Mouse (Mus musculus) embryonic stem cell, embryonic (primary cell): ENCODE data around the gene Mrps15.

Experiments
- CTCF ChIA-PET, 4 experiments: fragments of 300-600 bp in 2 of 4; fragments of 350-600 bp in 2 of 4; sonication (Branson Sonifier 250); formaldehyde crosslinking; loops; one replicate each; lab custom pipeline; 2022; ENCODE audit warnings: inconsistent platforms in 2 of 4; lab: Charles Lee
- POLR2A ChIA-PET, 4 experiments: fragments of 300-600 bp in 2 of 4; fragments of 350-600 bp in 2 of 4; sonication (Branson Sonifier 250); formaldehyde crosslinking; loops; one replicate each; lab custom pipeline; 2022; ENCODE audit warnings: antibody characterized with exemption in 4 of 4, inconsistent platforms in 1 of 4; lab: Charles Lee

The Mrps15 gene

GRCm38 (mm10) chr4:126046851-126047585 lies at the start of gene Mrps15:
Gene Mrps15, plus strand, starts transcription at chr4:126046925.
- ChIA-PET POLR2A (interaction anchor here (0.5 to 2.9 kb wide), 54 partner anchors 9 to 856 kb away, joined by 3 to 25 read pairs (median 4); partner anchors contain the start of genes Oscp1 (in 3 of the 4), Csf3r (in 2 of the 4), Lsm10 (in 1 of the 4) and Sh3d21 (in 1 of the 4)), CTCF (interaction anchor here in 3 of 4 experiments (0.6 to 2.4 kb wide), 17 partner anchors 10 to 887 kb away, joined by 3 to 13 read pairs (median 3); partner anchors contain the start of genes Lsm10 (in 1 of the 3) and Oscp1 (in 1 of the 3))

- POLR2A ChIA-PET = interaction anchor here in 2 of 4 experiments (0.6 to 0.8 kb wide), 5 partner anchors 337 to 946 kb away, joined by 3 to 22 read pairs (median 3); no protein-coding TSS in a partner anchor
- CTCF ChIA-PET = interaction anchor here in 2 of 4 experiments (0.6 to 0.7 kb wide), 3 partner anchors 68 to 931 kb away, joined by 3 to 6 read pairs (median 4); partner anchors contain the start of gene Snip1 (in 1 of the 2)
Measured at GRCm38 (mm10) chr4:125997826-125998225, 48.9 kb upstream of the Mrps15 start.

- CTCF ChIA-PET = interaction anchor here in 3 of 4 experiments (0.5 to 1.7 kb wide), 16 partner anchors 9 to 892 kb away, joined by 3 to 13 read pairs (median 4); partner anchors contain the start of gene Mrps15 (in 3 of the 3)
- POLR2A ChIA-PET = interaction anchor here (0.6 to 2.8 kb wide), 13 partner anchors 10 to 908 kb away, joined by 3 to 15 read pairs (median 4); partner anchors contain the start of genes Csf3r (in 1 of the 4) and Mrps15 (in 1 of the 4)
Measured at GRCm38 (mm10) chr4:126001311-126002199, 45.2 kb upstream of the Mrps15 start.

GRCm38 (mm10) chr4:126017676-126018332 lies 28.9 kb upstream of the Mrps15 start:
- ChIA-PET POLR2A (no interaction called here), CTCF (interaction anchor here in 3 of 4 experiments (0.6 to 1.1 kb wide), 5 partner anchors 14 to 801 kb away, joined by 3 to 4 read pairs (median 3); partner anchors contain the start of gene Mrps15 (in 1 of the 3))

- ChIA-PET CTCF (no interaction called here), POLR2A (no interaction called here)
Measured at GRCm38 (mm10) chr4:126018966-126019538, 27.7 kb upstream of the Mrps15 start.

- ChIA-PET CTCF (interaction anchor here in 1 of 4 experiments (0.5 kb wide), 1 partner anchor 24 kb away, joined by 4 read pairs; no protein-coding TSS in a partner anchor), POLR2A (interaction anchor here in 3 of 4 experiments (0.6 to 2.6 kb wide), 10 partner anchors 10 to 64 kb away, joined by 3 to 10 read pairs (median 4); partner anchors contain the start of gene Mrps15 (in 1 of the 3))
Measured at GRCm38 (mm10) chr4:126024303-126024900, 22.3 kb upstream of the Mrps15 start, which contains the start of gene Csf3r. Gene Csf3r, plus strand, starts transcription at chr4:126024550.

GRCm38 (mm10) chr4:126025801-126026200 lies 20.9 kb upstream of the Mrps15 start:
- CTCF ChIA-PET = interaction anchor here in 2 of 4 experiments (0.6 to 1.1 kb wide), 2 partner anchors 40 to 110 kb away, joined by 3 read pairs; no protein-coding TSS in a partner anchor
- POLR2A ChIA-PET = interaction anchor here in 2 of 4 experiments (0.8 to 2.6 kb wide), 5 partner anchors 11 to 25 kb away, joined by 3 to 10 read pairs (median 6); partner anchors contain the start of gene Mrps15 (in 1 of the 2)

GRCm38 (mm10) chr4:126027980-126028379 lies 18.7 kb upstream of the Mrps15 start:
- ChIA-PET CTCF (interaction anchor here in 1 of 4 experiments (0.7 kb wide), 1 partner anchor 65 kb away, joined by 3 read pairs; no protein-coding TSS in a partner anchor), POLR2A (interaction anchor here in 1 of 4 experiments (0.7 to 1.1 kb wide), 2 partner anchors 24 to 45 kb away, joined by 3 read pairs; no protein-coding TSS in a partner anchor)

GRCm38 (mm10) chr4:126029042-126029441 lies 17.7 kb upstream of the Mrps15 start:
- POLR2A ChIA-PET = no interaction called here
- CTCF ChIA-PET = interaction anchor here in 2 of 4 experiments (0.6 kb wide), 2 partner anchors 66 to 67 kb away, joined by 3 to 4 read pairs; no protein-coding TSS in a partner anchor

GRCm38 (mm10) chr4:126030705-126031104 lies 16.0 kb upstream of the Mrps15 start:
- ChIA-PET POLR2A (interaction anchor here in 1 of 4 experiments (0.8 to 1.6 kb wide), 2 partner anchors 8 to 34 kb away, joined by 3 read pairs; no protein-coding TSS in a partner anchor), CTCF (interaction anchor here in 1 of 4 experiments (1.2 kb wide), 1 partner anchor 27 kb away, joined by 3 read pairs; no protein-coding TSS in a partner anchor)

- ChIA-PET POLR2A (interaction anchor here in 1 of 4 experiments (0.7 to 2.2 kb wide), 2 partner anchors 11 to 318 kb away, joined by 3 to 7 read pairs; partner anchors contain the start of gene Mrps15), CTCF (no interaction called here)
Measured at GRCm38 (mm10) chr4:126035413-126035812, 11.3 kb upstream of the Mrps15 start.

GRCm38 (mm10) chr4:126051617-126052016 lies 4.9 kb downstream of the Mrps15 start:
- ChIA-PET CTCF (no interaction called here), POLR2A (no interaction called here)

GRCm38 (mm10) chr4:126057207-126058133 lies 10.7 kb downstream of the Mrps15 start:
- ChIA-PET POLR2A (interaction anchor here (0.5 to 2.7 kb wide), 24 partner anchors 9 to 440 kb away, joined by 3 to 25 read pairs (median 4); partner anchors contain the start of genes Mrps15 (in 4 of the 4), Lsm10 (in 1 of the 4) and Sh3d21 (in 1 of the 4)), CTCF (interaction anchor here (0.5 to 2.5 kb wide), 8 partner anchors 10 to 500 kb away, joined by 3 to 13 read pairs (median 4); partner anchors contain the start of genes Clspn (in 1 of the 4) and Mrps15 (in 1 of the 4))

GRCm38 (mm10) chr4:126058134-126058996 lies 11.6 kb downstream of the Mrps15 start, which contains the start of gene Oscp1:
Gene Oscp1, plus strand, starts transcription at chr4:126058565.
- POLR2A ChIA-PET = interaction anchor here (0.8 to 2.7 kb wide), 18 partner anchors 9 to 441 kb away, joined by 3 to 25 read pairs (median 5); partner anchors contain the start of genes Mrps15 (in 4 of the 4), Lsm10 (in 1 of the 4) and Sh3d21 (in 1 of the 4)
- CTCF ChIA-PET = interaction anchor here (0.5 to 2.5 kb wide), 7 partner anchors 11 to 499 kb away, joined by 3 to 13 read pairs (median 4); partner anchors contain the start of genes Clspn (in 1 of the 4) and Mrps15 (in 1 of the 4)
